ENCODE assay signal across 16 mouse cellular contexts in the genomic region with DNA sequence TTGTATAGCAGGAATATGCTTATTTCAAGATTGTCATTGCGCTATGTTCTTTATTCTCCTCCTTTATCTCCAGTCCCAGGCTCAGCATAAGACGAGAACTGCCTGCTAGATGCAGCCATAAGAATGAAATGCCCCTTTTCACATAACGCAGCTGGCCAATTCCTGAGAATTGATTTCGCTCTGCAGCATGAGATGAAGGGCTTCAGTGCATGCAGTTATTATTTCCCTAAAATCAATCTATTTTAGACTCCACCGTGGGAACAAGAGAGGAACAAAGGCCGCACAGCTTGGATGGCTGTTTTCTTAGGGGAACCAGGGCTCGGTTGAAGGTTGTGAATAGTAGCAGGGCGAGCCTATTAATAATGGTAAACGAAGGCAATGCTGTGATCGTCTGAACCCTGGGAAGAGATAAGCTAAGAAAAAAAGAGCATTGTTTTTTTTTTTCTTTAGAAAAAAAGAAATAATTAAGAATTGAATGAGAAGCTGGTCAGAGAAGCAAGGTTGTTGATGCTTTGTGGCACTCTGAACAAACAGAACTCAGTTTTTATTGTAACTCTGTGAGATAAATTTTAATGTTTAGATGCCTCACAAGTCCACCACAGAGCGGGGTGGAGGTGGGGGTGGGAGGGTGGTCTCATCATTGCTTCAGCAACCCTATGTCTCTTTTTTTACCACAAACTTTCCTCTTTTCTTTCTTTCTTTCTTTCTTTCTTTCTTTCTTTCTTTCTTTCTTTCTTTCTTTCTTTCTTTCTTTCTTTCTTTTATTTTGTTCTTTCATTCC.
DNase-seq lines count a peak whose midpoint lies in the region; ATAC-seq lines count a peak whose summit lies in the region.
"Had no signal": no experiment of that assay in that cellular context is flagged by ENCODE, and none has a peak within 500 bp of the region (broad histone marks: within the 10 kb centered on the region; RNA-seq: fewer than 3 reads in every experiment).

No protein-coding gene starts in this region.

- 33% methylated on average over 11 of the region's 11 CpGs for WGBS in hindbrain, embryonic 10.5 days
- WGBS in midbrain, embryonic 12.5 days, result 14% methylated on average over 11 of the region's 11 CpGs
- WGBS in neural tube, embryonic 15.5 days, result 15% methylated on average over 11 of the region's 11 CpGs

- peak overlapping the region; percentile 81 for H3K27ac ChIP-seq in hindbrain, embryonic 10.5 days
- H3K27ac ChIP-seq in midbrain, embryonic 12.5 days (replicated peaks), result peak overlapping the region; percentile 88
- no peak overlapping the region for H3K27ac ChIP-seq in neural tube, embryonic 15.5 days (replicated peaks)
- H3K27ac ChIP-seq: gastrocnemius, adult 2 months; heart, embryonic 13.5 days; kidney, embryonic 15.5 days; liver, embryonic 14.5 days had no signal

- H3K4me3 ChIP-seq in hindbrain, embryonic 10.5 days, result no peak overlapping the region
- H3K4me3 ChIP-seq in midbrain, embryonic 12.5 days, result no peak overlapping the region
- no peak overlapping the region for H3K4me3 ChIP-seq in neural tube, embryonic 15.5 days (replicated peaks)
- H3K4me3 ChIP-seq: gastrocnemius, adult 2 months; heart, embryonic 13.5 days; kidney, embryonic 15.5 days had no signal

- H3K4me1 ChIP-seq in hindbrain, embryonic 10.5 days (replicated peaks), result peaks cover 29% of the 10 kb centered on the region
- H3K4me1 ChIP-seq in midbrain, embryonic 12.5 days, result peaks cover 10% of the 10 kb centered on the region
- H3K4me1 ChIP-seq in neural tube, embryonic 15.5 days, result peaks cover 4% of the 10 kb centered on the region; the same call in 1 of the 2 replicates
- H3K4me1 ChIP-seq: heart, embryonic 13.5 days; kidney, embryonic 15.5 days had no signal

- H3K9me3 ChIP-seq in hindbrain, embryonic 10.5 days, result no peaks in the 10 kb centered on the region
- H3K9me3 ChIP-seq in midbrain, embryonic 12.5 days, result no peaks in the 10 kb centered on the region
- H3K9me3 ChIP-seq in neural tube, embryonic 15.5 days (replicated peaks), result no peaks in the 10 kb centered on the region
- H3K9me3 ChIP-seq: heart, embryonic 13.5 days; kidney, embryonic 15.5 days had no signal

- ATAC-seq in midbrain, embryonic 12.5 days (ENCODE audit: low FRiP score, low read depth), result peak; percentile 89
- 0 out of 2 replicates have a peak, but pooled peaks have one; percentile 47 for ATAC-seq in neural tube, embryonic 15.5 days (ENCODE audit: low FRiP score)
- ATAC-seq in erythroid progenitor cell, adult 5-6 weeks (replicated peaks; ENCODE audit: low FRiP score, poor library complexity, severe bottlenecking), result no peak

- no peaks in the 10 kb centered on the region for H3K27me3 ChIP-seq in hindbrain, embryonic 10.5 days (ENCODE audit: insufficient read depth, poor library complexity, severe bottlenecking)
- H3K27me3 ChIP-seq in midbrain, embryonic 12.5 days, result no peaks in the 10 kb centered on the region
- no peaks in the 10 kb centered on the region for H3K27me3 ChIP-seq in neural tube, embryonic 15.5 days (replicated peaks)
- H3K27me3 ChIP-seq: heart, embryonic 13.5 days; kidney, embryonic 15.5 days had no signal

- peak overlapping the region; percentile 18; the same call in 1 of the 2 replicates for H3K4me2 ChIP-seq in midbrain, embryonic 12.5 days (replicated peaks)
- H3K4me2 ChIP-seq in neural tube, embryonic 15.5 days, result no peak overlapping the region
- H3K4me2 ChIP-seq: heart, embryonic 13.5 days; kidney, embryonic 15.5 days had no signal

- H3K9ac ChIP-seq in midbrain, embryonic 12.5 days (replicated peaks), result no peak overlapping the region
- H3K9ac ChIP-seq in neural tube, embryonic 15.5 days (replicated peaks), result 0 out of 2 replicates have a peak overlapping the region, but pooled peaks have one; percentile 28
- H3K9ac ChIP-seq: heart, embryonic 13.5 days; kidney, embryonic 15.5 days; liver, embryonic 14.5 days had no signal

- no peaks in the 10 kb centered on the region for H3K36me3 ChIP-seq in hindbrain, embryonic 10.5 days
- H3K36me3 ChIP-seq in midbrain, embryonic 12.5 days, result no peaks in the 10 kb centered on the region
- no peaks in the 10 kb centered on the region for H3K36me3 ChIP-seq in neural tube, embryonic 15.5 days
- H3K36me3 ChIP-seq: heart, embryonic 13.5 days; kidney, embryonic 15.5 days had no signal

- peak; percentile 14 for DNase-seq in embryo, embryonic 9.5 days (ENCODE audit: extremely low spot score)
- DNase-seq in hindbrain, embryonic 10.5 days (ENCODE audit: low spot score), result peak; percentile 36
- no peak for DNase-seq in ovary, postnatal 14 days (ENCODE audit: low spot score)
- no peak for DNase-seq in gastrocnemius, postnatal 25 days
- no peak for DNase-seq in right cerebral cortex, postnatal 10 days (ENCODE audit: low spot score in 2 of 2)
- DNase-seq: cerebellum, postnatal 10 days; gastrocnemius, adult 2 months; left cerebral cortex, postnatal 4 days; lung, postnatal 36 days; right cerebral cortex, postnatal 25 days had no signal

Comparison
In these comparisons a context has a peak if more than half of its experiments do, and no peak if none do; other contexts are left out.
1. DNase-seq: peak in embryo, embryonic 9.5 days (single experiment) and hindbrain, embryonic 10.5 days (single experiment); none in ovary, postnatal 14 days (single experiment), gastrocnemius, postnatal 25 days (single experiment) and right cerebral cortex, postnatal 10 days (0 of 2).